Mouse (Mus musculus) liver, adult (tissue): Measurements from ENCODE around the gene Piezo1.

Experiments used
- GATA4 ChIP-seq: IDR thresholded peaks from 2 replicates; pipeline ENCODE4 v1.6.1; 2014; ENCODE audit warnings: mild to moderate bottlenecking, low read length; ENCODE audit not compliant: insufficient replicate concordance

Gene Piezo1

GRCm38 (mm10) chr8:122557248-122558038, 6.3 kb upstream of the Piezo1 start:
- TF ChIP-seq GATA4: no peak

- TF ChIP-seq GATA4: no peak
These were observed 5.2 kb upstream of the Piezo1 start for GRCm38 (mm10) chr8:122556030-122557009.

- no peak for TF ChIP-seq GATA4
These were observed 3.7 kb upstream of the Piezo1 start for GRCm38 (mm10) chr8:122554786-122555185.

- TF ChIP-seq GATA4: no peak
These were observed 199 bp downstream of the Piezo1 start for GRCm38 (mm10) chr8:122550995-122551264.

- no peak for TF ChIP-seq GATA4
These were observed 715 bp downstream of the Piezo1 start for GRCm38 (mm10) chr8:122550234-122550994.

GRCm38 (mm10) chr8:122548891-122549439, 2.2 kb downstream of the Piezo1 start:
- TF ChIP-seq GATA4: no peak

- TF ChIP-seq GATA4: no peak
These were observed 2.8 kb downstream of the Piezo1 start for GRCm38 (mm10) chr8:122548331-122548730.

GRCm38 (mm10) chr8:122547815-122548214, 3.3 kb downstream of the Piezo1 start:
- no peak for TF ChIP-seq GATA4

GRCm38 (mm10) chr8:122546811-122547453, 4.2 kb downstream of the Piezo1 start:
- TF ChIP-seq GATA4: peak; percentile 16; the same call in 1 of the 2 replicates

- no peak for TF ChIP-seq GATA4
These were observed 4.9 kb downstream of the Piezo1 start for GRCm38 (mm10) chr8:122546066-122546755.

- no peak for TF ChIP-seq GATA4
These were observed 7.0 kb downstream of the Piezo1 start for GRCm38 (mm10) chr8:122544138-122544537.

- no peak for TF ChIP-seq GATA4
These were observed 12.6 kb downstream of the Piezo1 start for GRCm38 (mm10) chr8:122538310-122539076.

GRCm38 (mm10) chr8:122537812-122538211, 13.3 kb downstream of the Piezo1 start:
- no peak for TF ChIP-seq GATA4
